Mouse (Mus musculus): ENCODE results near the gene Sema4d.

DNA sequence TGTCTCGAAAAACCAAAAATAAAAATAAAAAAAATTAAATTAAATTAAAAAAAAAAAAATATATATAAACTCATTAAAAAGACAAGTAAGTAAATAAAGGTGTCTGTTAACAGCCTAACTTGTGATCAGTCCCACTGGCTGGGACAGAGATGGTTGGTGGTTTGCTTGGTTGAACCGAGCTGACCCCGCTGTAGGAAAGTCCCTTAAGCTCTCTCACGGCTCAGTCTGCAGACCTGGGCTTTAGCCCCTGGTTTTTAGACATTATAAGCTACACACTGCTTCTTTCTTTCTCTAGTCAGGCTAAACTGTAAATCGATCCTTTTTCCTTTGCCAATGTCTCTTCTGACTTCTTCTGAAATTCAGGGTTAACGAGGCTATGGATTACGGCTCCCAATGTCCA, 46.5 kb downstream of the Sema4d start:
- TF ChIP-seq CTCF (IDR thresholded peaks at IDR 0.05; ENCODE audit: borderline replicate concordance, insufficient read depth, low read length) (no peak), POLR2A (IDR thresholded peaks at IDR 0.05; ENCODE audit: low read depth, low read length) (no peak)
